Mouse (Mus musculus) embryonic fibroblast, embryonic 13.5 days (primary cell): ENCODE measurements around the gene Yod1. TPM values are rescaled to one million over a fixed set of nuclear protein-coding genes. Genes with fewer than 3 reads are reported as not detected.

ENCODE experiments used
- H3K27ac ChIP-seq: 2 replicates; pipeline ENCODE4 v1.5.1; 2012; ENCODE audit warnings: low read length, control low read depth, inconsistent platforms; ENCODE audit not compliant: insufficient read depth
- H3K4me1 ChIP-seq: 2 replicates; pipeline ENCODE4 v1.6.1; 2011; ENCODE audit warnings: low read length; ENCODE audit not compliant: control insufficient read depth, insufficient read depth
- H3K4me3 ChIP-seq: 2 replicates; pipeline ENCODE4 v1.5.1; 2011; ENCODE audit warnings: mild to moderate bottlenecking, control low read depth, low read length; ENCODE audit not compliant: insufficient read depth
- CTCF ChIP-seq: IDR thresholded peaks from 2 replicates; pipeline ENCODE4 v1.5.1; 2011; ENCODE audit warnings: mild to moderate bottlenecking, control low read depth, low read length, moderate library complexity, borderline replicate concordance; ENCODE audit not compliant: insufficient read depth
- POLR2A ChIP-seq: IDR thresholded peaks from 2 replicates; pipeline ENCODE4 v1.6.1; 2011; ENCODE audit warnings: low read depth, mild to moderate bottlenecking, control low read depth, low read length, moderate library complexity
- polyA plus RNA-seq: library from polyadenylated mRNA; stranded (reverse); fragments of >200 nt; gene quantifications from 2 replicates; pipeline ENCODE4 v1.2.4, GENCODE M21; 2011; ENCODE audit warnings: low read depth; ENCODE audit not compliant: missing spikeins, insufficient read length

The Yod1 gene
- polyA plus RNA-seq, 1 experiment = 6.5 TPM

- Histone ChIP-seq H3K4me1 (no peaks in the 10 kb centered on the region), H3K4me3 (no peak overlapping the region), H3K27ac (no peak overlapping the region)
- TF ChIP-seq CTCF (no peak), POLR2A (no peak)
Observed at GRCm38 (mm10) chr1:130762045-130762760, 45.1 kb downstream of the Yod1 start.

- H3K4me3 ChIP-seq = no peak overlapping the region
- no peaks in the 10 kb centered on the region for H3K4me1 ChIP-seq
- TF ChIP-seq POLR2A (no peak), CTCF (no peak)
- H3K27ac ChIP-seq = no peak overlapping the region
Observed at GRCm38 (mm10) chr1:130764027-130764461, 46.9 kb downstream of the Yod1 start.

GRCm38 (mm10) chr1:130767066-130767465 lies 49.9 kb downstream of the Yod1 start:
- Histone ChIP-seq H3K27ac (no peak overlapping the region), H3K4me3 (no peak overlapping the region), H3K4me1 (no peaks in the 10 kb centered on the region)
- TF ChIP-seq POLR2A (no peak), CTCF (no peak)

- Histone ChIP-seq H3K27ac (no peak overlapping the region), H3K4me1 (no peaks in the 10 kb centered on the region), H3K4me3 (no peak overlapping the region)
- no peak for TF ChIP-seq POLR2A
- no peak for TF ChIP-seq CTCF
Observed at GRCm38 (mm10) chr1:130769925-130770324, 52.8 kb downstream of the Yod1 start.

- TF ChIP-seq CTCF (no peak), POLR2A (no peak)
- Histone ChIP-seq H3K4me1 (no peaks in the 10 kb centered on the region), H3K4me3 (no peak overlapping the region), H3K27ac (no peak overlapping the region)
Observed at GRCm38 (mm10) chr1:130770487-130770886, 53.4 kb downstream of the Yod1 start.

- TF ChIP-seq POLR2A (no peak), CTCF (no peak)
- Histone ChIP-seq H3K27ac (no peak overlapping the region), H3K4me3 (no peak overlapping the region), H3K4me1 (no peaks in the 10 kb centered on the region)
Observed at GRCm38 (mm10) chr1:130770981-130771494, 53.9 kb downstream of the Yod1 start.

Other genes starting within 250 kb of the Yod1 start
- not detected in 2 replicates for gene Zp3r, start 87.7 kb upstream of the Yod1 start, polyA plus RNA-seq
- 0.73 TPM in 1 of 2 replicates, not detected in the other for gene C4bp, start 55.7 kb upstream of the Yod1 start, polyA plus RNA-seq
- not detected in 2 replicates for gene Gm29427, start 1.5 kb upstream of the Yod1 start, polyA plus RNA-seq
- gene Pfkfb2, start 11.9 kb downstream of the Yod1 start, polyA plus RNA-seq = 12.7 and 16.1 TPM in 2 replicates
- 0.75 and 1.8 TPM in 2 replicates for gene AA986860, start 14.6 kb downstream of the Yod1 start, polyA plus RNA-seq
- gene Fcamr, start 83.6 kb downstream of the Yod1 start, polyA plus RNA-seq = not detected in 2 replicates
- not detected in 2 replicates for gene Pigr, start 109.4 kb downstream of the Yod1 start, polyA plus RNA-seq
- gene Fcmr, start 148.3 kb downstream of the Yod1 start, polyA plus RNA-seq = not detected in 2 replicates
- not detected in 2 replicates for gene Il24, start 170.1 kb downstream of the Yod1 start, polyA plus RNA-seq
- gene Il20, start 194.1 kb downstream of the Yod1 start, polyA plus RNA-seq = not detected in 2 replicates
- gene Il19, start 222.8 kb downstream of the Yod1 start, polyA plus RNA-seq = not detected in 2 replicates